Mouse (Mus musculus): ENCODE results near the gene Dhrs4.

DNA sequence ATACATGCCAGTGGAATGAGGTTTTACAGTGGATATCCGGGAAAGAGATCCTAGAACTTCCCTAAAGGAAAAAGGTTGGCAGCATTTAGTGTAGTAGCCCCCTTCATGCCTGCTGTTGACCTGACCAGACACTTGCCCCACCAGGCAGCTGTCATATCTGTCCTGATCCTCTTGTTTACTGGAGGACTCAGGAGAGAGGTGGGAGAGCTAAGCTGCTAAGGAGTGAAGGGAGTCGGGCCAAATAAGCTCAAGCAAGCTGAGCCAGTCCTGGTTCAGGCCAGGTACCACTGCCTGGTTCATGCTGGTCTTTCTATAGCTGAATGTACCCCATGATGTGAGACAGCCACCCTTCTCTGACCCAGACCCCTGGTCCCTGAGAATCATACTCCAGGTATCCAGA lies 48.1 kb downstream of the Dhrs4 start:
- no peak for TF ChIP-seq CTCF (IDR thresholded peaks at IDR 0.05; ENCODE audit: borderline replicate concordance, insufficient read depth, low read length)
- TF ChIP-seq POLR2A (IDR thresholded peaks at IDR 0.05; ENCODE audit: low read depth, low read length), result no peak

Measured in embryonic fibroblast, embryonic 13.5 days (primary cell).